ENCODE assay signal across 29 mouse cellular contexts in the genomic region with DNA sequence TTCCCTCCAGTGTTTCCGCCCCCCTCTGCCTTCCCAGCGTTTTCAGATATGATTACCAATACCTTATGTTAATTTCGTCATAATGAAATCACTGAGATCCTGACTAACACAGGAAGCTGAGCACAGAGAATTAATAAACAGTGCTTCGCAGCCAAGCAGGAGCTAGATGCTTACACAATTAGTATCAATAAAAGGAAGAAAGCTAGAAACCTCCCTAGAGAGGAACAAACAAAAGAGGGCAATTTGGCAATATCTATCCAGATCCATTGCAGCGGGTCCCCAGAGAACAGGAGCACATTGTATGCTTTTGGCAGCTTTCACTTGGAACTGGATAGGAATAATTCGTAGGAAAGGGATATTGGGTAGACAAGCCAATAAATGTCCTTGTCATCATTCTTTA.
DNase-seq lines count a peak whose midpoint lies in the region; ATAC-seq lines count a peak whose summit lies in the region.
"Had no signal": no experiment of that assay in that cellular context is flagged by ENCODE, and none has a peak within 500 bp of the region (broad histone marks: within the 10 kb centered on the region; RNA-seq: fewer than 3 reads in every experiment).

No protein-coding gene starts in this region.

- ATAC-seq in embryonic facial prominence, embryonic 14.5 days (ENCODE audit: low read depth), result peak; percentile 50; the same call in 1 of the 2 replicates
- ATAC-seq in midbrain, embryonic 13.5 days, result 0 out of 2 replicates have a peak, but pooled peaks have one; percentile 20
- no peak for ATAC-seq in midbrain, embryonic 11.5 days (ENCODE audit: low FRiP score)
- no peak for ATAC-seq in hindbrain, embryonic 14.5 days (ENCODE audit: low FRiP score)
- ATAC-seq in forebrain, embryonic 15.5 days (replicated peaks), result no peak
- ATAC-seq: forebrain, embryonic 13.5 days; intestine, embryonic 15.5 days; Patski had no signal

- no peak overlapping the region for H3K9ac ChIP-seq in embryonic facial prominence, embryonic 14.5 days (ENCODE audit: low read depth, low read length)
- H3K9ac ChIP-seq in midbrain, embryonic 13.5 days (replicated peaks), result no peak overlapping the region
- no peak overlapping the region for H3K9ac ChIP-seq in midbrain, embryonic 11.5 days (ENCODE audit: low read length)
- H3K9ac ChIP-seq in hindbrain, embryonic 14.5 days, result no peak overlapping the region
- no peak overlapping the region for H3K9ac ChIP-seq in forebrain, embryonic 15.5 days (replicated peaks)
- H3K9ac ChIP-seq: embryonic facial prominence, embryonic 15.5 days; forebrain, embryonic 13.5 days; heart, embryonic 13.5 days; intestine, embryonic 15.5 days; liver, embryonic 14.5 days; stomach, embryonic 15.5 days had no signal

- no peak overlapping the region for H3K27ac ChIP-seq in embryonic facial prominence, embryonic 14.5 days (replicated peaks; ENCODE audit: low read depth, low read length)
- H3K27ac ChIP-seq in embryonic facial prominence, embryonic 10.5 days (replicated peaks), result no peak overlapping the region
- H3K27ac ChIP-seq in midbrain, embryonic 13.5 days, result no peak overlapping the region
- H3K27ac ChIP-seq in midbrain, embryonic 11.5 days (ENCODE audit: low read depth, low read length), result no peak overlapping the region
- no peak overlapping the region for H3K27ac ChIP-seq in hindbrain, embryonic 14.5 days
- no peak overlapping the region for H3K27ac ChIP-seq in forebrain, embryonic 15.5 days (replicated peaks)
- H3K27ac ChIP-seq: embryonic facial prominence, embryonic 15.5 days; forebrain, embryonic 13.5 days; heart, embryonic 13.5 days; intestine, embryonic 15.5 days; kidney, postnatal 0 days; liver, embryonic 14.5 days; macrophage; stomach, embryonic 15.5 days had no signal

- DNase-seq in embryonic facial prominence, embryonic 14.5 days (ENCODE audit: low spot score), result peak; percentile 35
- DNase-seq in embryonic facial prominence, embryonic 10.5 days (ENCODE audit: low spot score), result no peak
- DNase-seq in midbrain, embryonic 11.5 days (ENCODE audit: low spot score, missing footprints), result no peak
- DNase-seq in MN1 (ENCODE audit: low spot score), result peak; percentile 23
- DNase-seq in hindbrain, embryonic 14.5 days (ENCODE audit: low spot score), result peak; percentile 33
- DNase-seq in c-Kit-positive CD71-positive TER-119-positive erythroid progenitor cells, embryonic 14.5 days (ENCODE audit: low spot score), result no peak
- DNase-seq: adrenal gland, postnatal 10 days; cerebellum, adult 18-20 months; cerebellum, postnatal 10 days; gastrocnemius, postnatal 36 days; heart, postnatal 10 days; kidney, adult 8-10 months; liver; lung, adult 2 months; lung, postnatal 10 days; retina, postnatal 1 day; right cerebral cortex, postnatal 14 days had no signal

- no peak overlapping the region for H3K4me2 ChIP-seq in embryonic facial prominence, embryonic 14.5 days (ENCODE audit: low read depth, low read length)
- no peak overlapping the region for H3K4me2 ChIP-seq in midbrain, embryonic 13.5 days (replicated peaks)
- no peak overlapping the region for H3K4me2 ChIP-seq in midbrain, embryonic 11.5 days
- no peak overlapping the region for H3K4me2 ChIP-seq in hindbrain, embryonic 14.5 days (replicated peaks)
- no peak overlapping the region for H3K4me2 ChIP-seq in forebrain, embryonic 15.5 days (replicated peaks)
- H3K4me2 ChIP-seq: embryonic facial prominence, embryonic 15.5 days; forebrain, embryonic 13.5 days; heart, embryonic 13.5 days; intestine, embryonic 15.5 days; stomach, embryonic 15.5 days had no signal

- H3K4me1 ChIP-seq in embryonic facial prominence, embryonic 14.5 days (ENCODE audit: control insufficient read depth, insufficient read depth, low read length), result no peaks in the 10 kb centered on the region
- H3K4me1 ChIP-seq in embryonic facial prominence, embryonic 10.5 days, result peaks cover 12% of the 10 kb centered on the region
- no peaks in the 10 kb centered on the region; the same call in 1 of the 2 replicates for H3K4me1 ChIP-seq in midbrain, embryonic 13.5 days (replicated peaks)
- H3K4me1 ChIP-seq in midbrain, embryonic 11.5 days (ENCODE audit: control insufficient read depth, insufficient read depth, low read length), result no peaks in the 10 kb centered on the region
- no peaks in the 10 kb centered on the region; the same call in 1 of the 2 replicates for H3K4me1 ChIP-seq in hindbrain, embryonic 14.5 days (replicated peaks; ENCODE audit: control insufficient read depth, insufficient read depth, low read length)
- H3K4me1 ChIP-seq in forebrain, embryonic 15.5 days, result peaks cover 4% of the 10 kb centered on the region; the same call in 1 of the 2 replicates
- H3K4me1 ChIP-seq: embryonic facial prominence, embryonic 15.5 days; intestine, embryonic 15.5 days; stomach, embryonic 15.5 days had no signal

- H3K27me3 ChIP-seq in embryonic facial prominence, embryonic 14.5 days (replicated peaks; ENCODE audit: control insufficient read depth, insufficient read depth, low read length), result no peaks in the 10 kb centered on the region
- no peaks in the 10 kb centered on the region for H3K27me3 ChIP-seq in embryonic facial prominence, embryonic 10.5 days (replicated peaks; ENCODE audit: low read depth, poor library complexity, severe bottlenecking)
- no peaks in the 10 kb centered on the region for H3K27me3 ChIP-seq in midbrain, embryonic 13.5 days
- no peaks in the 10 kb centered on the region for H3K27me3 ChIP-seq in midbrain, embryonic 11.5 days (ENCODE audit: control insufficient read depth, insufficient read depth, low read length)
- H3K27me3 ChIP-seq in hindbrain, embryonic 14.5 days (ENCODE audit: control insufficient read depth, insufficient read depth, low read length), result no peaks in the 10 kb centered on the region
- no peaks in the 10 kb centered on the region for H3K27me3 ChIP-seq in forebrain, embryonic 15.5 days
- H3K27me3 ChIP-seq: CH12.LX; embryonic facial prominence, embryonic 15.5 days; forebrain, embryonic 13.5 days; intestine, embryonic 15.5 days; Patski; stomach, embryonic 15.5 days had no signal

- H3K9me3 ChIP-seq in embryonic facial prominence, embryonic 14.5 days (ENCODE audit: control insufficient read depth, low read length), result peaks cover 8% of the 10 kb centered on the region
- H3K9me3 ChIP-seq in embryonic facial prominence, embryonic 10.5 days, result peaks cover 5% of the 10 kb centered on the region; the same call in 1 of the 2 replicates
- H3K9me3 ChIP-seq in midbrain, embryonic 13.5 days, result peaks cover 4% of the 10 kb centered on the region
- H3K9me3 ChIP-seq in midbrain, embryonic 11.5 days (ENCODE audit: control insufficient read depth, low read length), result no peaks in the 10 kb centered on the region
- no peaks in the 10 kb centered on the region for H3K9me3 ChIP-seq in hindbrain, embryonic 14.5 days (ENCODE audit: control insufficient read depth, low read length)
- H3K9me3 ChIP-seq in forebrain, embryonic 15.5 days, result peaks cover 6% of the 10 kb centered on the region; the same call in 1 of the 2 replicates
- H3K9me3 ChIP-seq: embryonic facial prominence, embryonic 15.5 days; forebrain, embryonic 13.5 days; intestine, embryonic 15.5 days; stomach, embryonic 15.5 days had no signal

- WGBS in embryonic facial prominence, embryonic 14.5 days, result 71% methylated on average over 6 of the region's 6 CpGs
- WGBS in embryonic facial prominence, embryonic 10.5 days, result 80% methylated on average over 6 of the region's 6 CpGs
- 57% methylated on average over 6 of the region's 6 CpGs for WGBS in midbrain, embryonic 13.5 days
- WGBS in midbrain, embryonic 11.5 days, result 86% methylated on average over 6 of the region's 6 CpGs
- WGBS in hindbrain, embryonic 14.5 days, result 34% methylated on average over 6 of the region's 6 CpGs
- 47% methylated on average over 6 of the region's 6 CpGs for WGBS in forebrain, embryonic 15.5 days

- H3K36me3 ChIP-seq in embryonic facial prominence, embryonic 14.5 days (ENCODE audit: control insufficient read depth, insufficient read depth, low read length), result no peaks in the 10 kb centered on the region
- no peaks in the 10 kb centered on the region for H3K36me3 ChIP-seq in embryonic facial prominence, embryonic 10.5 days (replicated peaks)
- no peaks in the 10 kb centered on the region for H3K36me3 ChIP-seq in midbrain, embryonic 13.5 days
- no peaks in the 10 kb centered on the region for H3K36me3 ChIP-seq in midbrain, embryonic 11.5 days (ENCODE audit: control insufficient read depth, insufficient read depth, low read length)
- H3K36me3 ChIP-seq in hindbrain, embryonic 14.5 days (replicated peaks; ENCODE audit: control insufficient read depth, insufficient read depth), result no peaks in the 10 kb centered on the region
- H3K36me3 ChIP-seq in forebrain, embryonic 15.5 days, result no peaks in the 10 kb centered on the region
- H3K36me3 ChIP-seq: embryonic facial prominence, embryonic 15.5 days; heart, embryonic 13.5 days; intestine, embryonic 15.5 days; stomach, embryonic 15.5 days had no signal

- H3K4me3 ChIP-seq in embryonic facial prominence, embryonic 14.5 days (ENCODE audit: low read depth, low read length), result no peak overlapping the region
- no peak overlapping the region for H3K4me3 ChIP-seq in embryonic facial prominence, embryonic 10.5 days
- H3K4me3 ChIP-seq in midbrain, embryonic 13.5 days (replicated peaks), result no peak overlapping the region
- no peak overlapping the region for H3K4me3 ChIP-seq in midbrain, embryonic 11.5 days (ENCODE audit: low read depth, low read length)
- no peak overlapping the region for H3K4me3 ChIP-seq in hindbrain, embryonic 14.5 days (replicated peaks; ENCODE audit: low read length)
- H3K4me3 ChIP-seq in forebrain, embryonic 15.5 days, result no peak overlapping the region
- H3K4me3 ChIP-seq: embryonic facial prominence, embryonic 15.5 days; forebrain, embryonic 13.5 days; heart, embryonic 13.5 days; intestine, embryonic 15.5 days; stomach, embryonic 15.5 days had no signal

Comparison
In these comparisons a context has a peak if more than half of its experiments do, and no peak if none do; other contexts are left out.
1. ATAC-seq: peak in embryonic facial prominence, embryonic 14.5 days (single experiment) and midbrain, embryonic 13.5 days (single experiment); none in midbrain, embryonic 11.5 days (single experiment), hindbrain, embryonic 14.5 days (single experiment) and forebrain, embryonic 15.5 days (single experiment).
2. DNase-seq: peak in embryonic facial prominence, embryonic 14.5 days (single experiment), MN1 (single experiment) and hindbrain, embryonic 14.5 days (single experiment); none in embryonic facial prominence, embryonic 10.5 days (single experiment), midbrain, embryonic 11.5 days (single experiment) and c-Kit-positive CD71-positive TER-119-positive erythroid progenitor cells, embryonic 14.5 days (single experiment).